Mouse (Mus musculus) limb, embryonic 13.5 days (tissue): ENCODE measurements at regions not wholly inside any gene's neighbourhood (a gene's known extent, or its start where the extent isn't known, plus 50 kb on each side); places are given as distances from the start of the nearest gene placed in this dataset.

ENCODE experiments used
- ATAC-seq: fragments of 200-750 bp; cut with Nextera tagmentation; 2 replicates; pipeline ENCODE4 v1.8.0; 2017; ENCODE audit warnings: low read depth, moderate number of reproducible peaks, moderate TSS enrichment; ENCODE audit not compliant: low FRiP score
- H3K27ac ChIP-seq: fragments of 300-500 bp; sonication (generic); 2 replicates; pipeline ENCODE4 v1.5.1; 2015; ENCODE audit warnings: inconsistent platforms, mild to moderate bottlenecking, moderate library complexity
- H3K27me3 ChIP-seq: fragments of 300-500 bp; sonication (generic); 2 replicates; pipeline ENCODE4 v1.6.1; 2015; ENCODE audit warnings: mild to moderate bottlenecking, inconsistent platforms
- H3K36me3 ChIP-seq: fragments of 300-500 bp; sonication (generic); 2 replicates; pipeline ENCODE4 v1.6.1; 2015; ENCODE audit warnings: inconsistent platforms, mild to moderate bottlenecking, moderate library complexity
- H3K4me1 ChIP-seq: fragments of 300-500 bp; sonication (generic); 2 replicates; pipeline ENCODE4 v1.6.1; 2015; ENCODE audit warnings: inconsistent platforms
- H3K4me2 ChIP-seq: fragments of 300-500 bp; sonication (generic); replicated peaks from 2 replicates; pipeline ENCODE4 v1.6.1; 2015; ENCODE audit warnings: inconsistent platforms, mild to moderate bottlenecking, moderate library complexity
- H3K4me3 ChIP-seq: fragments of 300-500 bp; sonication (generic); 2 replicates; pipeline ENCODE4 v1.5.1; 2015; ENCODE audit warnings: moderate library complexity, mild to moderate bottlenecking, inconsistent platforms
- H3K9ac ChIP-seq: fragments of 300-500 bp; sonication (generic); 2 replicates; pipeline ENCODE4 v1.6.1; 2015; ENCODE audit warnings: mild to moderate bottlenecking, inconsistent platforms
- H3K9me3 ChIP-seq: fragments of 300-500 bp; sonication (generic); 2 replicates; pipeline ENCODE4 v1.6.1; 2016; ENCODE audit warnings: inconsistent platforms
- WGBS: fragments of 180-500 bp; shearing (Covaris S2); methylation state at CpG from one replicate; pipeline ENCODE4 v1.1.7; 2015; 5-methylcytosine and 5-hydroxymethylcytosine counted together

GRCm38 (mm10) chr14:92958138-92958537, 932.3 kb downstream of the Pcdh9 start:
- no peaks in the 10 kb centered on the region for H3K4me1 ChIP-seq
- H3K4me2 ChIP-seq = no peak overlapping the region
- no peaks in the 10 kb centered on the region for H3K9me3 ChIP-seq
- H3K27me3 ChIP-seq = no peaks in the 10 kb centered on the region
- no peaks in the 10 kb centered on the region for H3K36me3 ChIP-seq
- H3K9ac ChIP-seq = no peak overlapping the region
- 46% methylated on average over 2 of the region's 2 CpGs for WGBS
- H3K4me3 ChIP-seq = no peak overlapping the region
- no peak overlapping the region for H3K27ac ChIP-seq
- ATAC-seq = no peak

GRCm38 (mm10) chr14:92955485-92955884, 935.0 kb downstream of the Pcdh9 start:
- no peak overlapping the region for H3K4me2 ChIP-seq
- no peaks in the 10 kb centered on the region for H3K27me3 ChIP-seq
- no peaks in the 10 kb centered on the region for H3K4me1 ChIP-seq
- no peak for ATAC-seq
- no peaks in the 10 kb centered on the region for H3K36me3 ChIP-seq
- H3K27ac ChIP-seq = no peak overlapping the region
- 88% methylated on average over 3 of the region's 3 CpGs for WGBS
- no peaks in the 10 kb centered on the region for H3K9me3 ChIP-seq
- no peak overlapping the region for H3K4me3 ChIP-seq
- H3K9ac ChIP-seq = no peak overlapping the region

DNA sequence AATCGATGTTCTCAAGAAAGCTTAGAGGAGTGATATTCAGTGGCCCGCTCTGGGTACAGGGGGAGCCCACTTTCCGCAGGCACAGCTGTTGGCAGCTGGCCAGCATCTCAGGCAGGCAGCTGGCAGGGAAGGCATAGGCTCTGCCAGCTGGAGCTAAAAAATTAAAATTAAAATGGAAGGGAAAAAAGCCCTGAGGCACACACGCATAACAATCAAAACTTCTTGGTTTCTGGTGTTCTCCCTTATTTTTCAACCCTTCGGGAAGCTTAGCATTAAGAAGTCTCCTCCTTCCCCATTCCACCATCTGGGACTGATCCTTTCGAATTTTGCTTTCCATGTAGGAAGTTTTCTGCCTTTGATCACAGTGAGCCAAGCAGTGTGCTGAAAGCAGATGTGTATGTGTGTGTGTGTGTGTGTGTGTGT, 982.8 kb downstream of the Pcdh9 start:
- H3K27ac ChIP-seq = no peak overlapping the region
- 39% methylated on average over 6 of the region's 6 CpGs for WGBS
- H3K9ac ChIP-seq = no peak overlapping the region
- H3K9me3 ChIP-seq = no peaks in the 10 kb centered on the region
- ATAC-seq = peak; percentile 73; the same call in 1 of the 2 replicates
- no peak overlapping the region for H3K4me3 ChIP-seq
- no peaks in the 10 kb centered on the region for H3K27me3 ChIP-seq
- H3K36me3 ChIP-seq = no peaks in the 10 kb centered on the region
- H3K4me2 ChIP-seq = no peak overlapping the region
- 0 out of 2 replicates have a peak, but pooled peaks cover 4% of the 10 kb centered on the region for H3K4me1 ChIP-seq

GRCm38 (mm10) chr14:92874548-92874947, 1015.9 kb downstream of the Pcdh9 start:
- no peak for ATAC-seq
- no peak overlapping the region for H3K4me2 ChIP-seq
- H3K27me3 ChIP-seq = no peaks in the 10 kb centered on the region
- H3K9me3 ChIP-seq = no peaks in the 10 kb centered on the region
- WGBS = 83% methylated on average over 7 of the region's 7 CpGs
- no peak overlapping the region for H3K4me3 ChIP-seq
- no peak overlapping the region for H3K27ac ChIP-seq
- no peaks in the 10 kb centered on the region for H3K36me3 ChIP-seq
- no peaks in the 10 kb centered on the region for H3K4me1 ChIP-seq
- no peak overlapping the region for H3K9ac ChIP-seq

DNA sequence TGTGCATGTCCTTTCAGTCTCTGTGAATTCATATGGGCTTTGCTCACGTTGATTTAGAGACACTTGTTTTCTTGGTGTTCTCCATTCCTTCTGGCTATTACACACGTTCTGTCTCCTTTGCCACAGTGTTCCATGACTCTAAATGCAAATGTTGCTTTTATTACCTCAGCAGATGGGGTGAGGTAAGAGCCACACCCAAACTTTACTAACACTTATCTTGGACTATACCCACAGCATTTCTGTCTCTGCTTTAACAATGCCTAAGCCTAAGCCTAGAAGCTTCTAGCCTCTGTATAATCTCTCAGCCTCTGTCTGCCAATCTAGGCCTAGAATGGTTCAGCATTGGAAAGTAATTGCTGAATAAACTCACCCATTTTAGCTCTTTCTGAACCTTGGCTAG, 1024.0 kb downstream of the Pcdh9 start:
- no peak overlapping the region for H3K4me2 ChIP-seq
- no peaks in the 10 kb centered on the region for H3K4me1 ChIP-seq
- 50% methylated on average over 2 of the region's 2 CpGs for WGBS
- H3K27ac ChIP-seq = no peak overlapping the region
- H3K4me3 ChIP-seq = no peak overlapping the region
- H3K27me3 ChIP-seq = no peaks in the 10 kb centered on the region
- no peak overlapping the region for H3K9ac ChIP-seq
- H3K36me3 ChIP-seq = no peaks in the 10 kb centered on the region
- H3K9me3 ChIP-seq = no peaks in the 10 kb centered on the region
- ATAC-seq = no peak

DNA sequence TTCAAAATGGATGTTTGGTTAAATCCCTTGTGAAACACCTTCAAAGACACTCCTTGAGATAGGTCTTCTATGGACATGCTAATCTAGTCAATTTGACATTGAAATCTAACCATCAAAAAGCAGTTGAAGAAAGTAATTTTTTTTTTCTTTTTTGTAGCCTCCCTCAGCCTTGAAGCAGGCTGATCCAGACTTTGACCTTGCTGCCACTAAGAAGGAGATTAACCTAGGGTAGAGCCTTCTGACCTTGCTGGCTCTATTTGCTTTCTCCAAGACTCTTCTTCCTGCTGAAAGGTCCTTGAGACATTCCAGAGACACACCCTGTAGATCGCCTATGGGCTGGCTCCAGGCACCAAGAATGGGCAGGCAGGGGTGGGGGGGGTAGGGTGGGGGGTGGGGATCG, 1027.5 kb downstream of the Pcdh9 start:
- Histone ChIP-seq H3K4me2 (no peak overlapping the region), H3K4me3 (no peak overlapping the region), H3K9me3 (no peaks in the 10 kb centered on the region), H3K4me1 (no peaks in the 10 kb centered on the region), H3K9ac (no peak overlapping the region), H3K27ac (no peak overlapping the region), H3K27me3 (no peaks in the 10 kb centered on the region), H3K36me3 (no peaks in the 10 kb centered on the region)
- 43% methylated on average over 2 of the region's 2 CpGs for WGBS
- no peak for ATAC-seq

GRCm38 (mm10) chr14:92860723-92861122, 1029.8 kb downstream of the Pcdh9 start:
- H3K4me3 ChIP-seq = no peak overlapping the region
- no peak overlapping the region for H3K27ac ChIP-seq
- H3K36me3 ChIP-seq = no peaks in the 10 kb centered on the region
- 80% methylated on average over 2 of the region's 2 CpGs for WGBS
- no peaks in the 10 kb centered on the region for H3K27me3 ChIP-seq
- H3K9me3 ChIP-seq = no peaks in the 10 kb centered on the region
- H3K4me1 ChIP-seq = no peaks in the 10 kb centered on the region
- no peak overlapping the region for H3K4me2 ChIP-seq
- H3K9ac ChIP-seq = no peak overlapping the region
- no peak for ATAC-seq

- no peaks in the 10 kb centered on the region for H3K9me3 ChIP-seq
- no peak overlapping the region for H3K4me3 ChIP-seq
- H3K4me2 ChIP-seq = no peak overlapping the region
- no peaks in the 10 kb centered on the region for H3K36me3 ChIP-seq
- H3K9ac ChIP-seq = no peak overlapping the region
- no peak overlapping the region for H3K27ac ChIP-seq
- no peaks in the 10 kb centered on the region for H3K27me3 ChIP-seq
- ATAC-seq = no peak
- WGBS = 86% methylated on average over 3 of the region's 3 CpGs
- no peaks in the 10 kb centered on the region for H3K4me1 ChIP-seq
Measured at GRCm38 (mm10) chr14:92833646-92834045, 1056.8 kb downstream of the Pcdh9 start.

GRCm38 (mm10) chr14:92829171-92829570, 1061.3 kb downstream of the Pcdh9 start:
- no peak for ATAC-seq
- no peak overlapping the region for H3K9ac ChIP-seq
- no peaks in the 10 kb centered on the region for H3K9me3 ChIP-seq
- no peaks in the 10 kb centered on the region for H3K27me3 ChIP-seq
- H3K36me3 ChIP-seq = no peaks in the 10 kb centered on the region
- 25% methylated on average over 4 of the region's 4 CpGs for WGBS
- H3K4me2 ChIP-seq = no peak overlapping the region
- no peak overlapping the region for H3K4me3 ChIP-seq
- no peak overlapping the region for H3K27ac ChIP-seq
- H3K4me1 ChIP-seq = no peaks in the 10 kb centered on the region

GRCm38 (mm10) chr14:92826576-92827284, 1063.7 kb downstream of the Pcdh9 start:
- H3K9ac ChIP-seq = no peak overlapping the region
- no peaks in the 10 kb centered on the region for H3K27me3 ChIP-seq
- H3K9me3 ChIP-seq = no peaks in the 10 kb centered on the region
- no peak overlapping the region for H3K4me2 ChIP-seq
- H3K4me3 ChIP-seq = no peak overlapping the region
- no peaks in the 10 kb centered on the region for H3K4me1 ChIP-seq
- 55% methylated on average over 6 of the region's 6 CpGs for WGBS
- no peak for ATAC-seq
- H3K36me3 ChIP-seq = no peaks in the 10 kb centered on the region
- no peak overlapping the region for H3K27ac ChIP-seq

GRCm38 (mm10) chr14:92820061-92820460, 1070.4 kb downstream of the Pcdh9 start:
- no peaks in the 10 kb centered on the region for H3K36me3 ChIP-seq
- no peaks in the 10 kb centered on the region for H3K27me3 ChIP-seq
- H3K9ac ChIP-seq = no peak overlapping the region
- no peak for ATAC-seq
- H3K9me3 ChIP-seq = no peaks in the 10 kb centered on the region
- no peak overlapping the region for H3K4me3 ChIP-seq
- no peaks in the 10 kb centered on the region for H3K4me1 ChIP-seq
- no peak overlapping the region for H3K27ac ChIP-seq
- 78% methylated on average over 2 of the region's 2 CpGs for WGBS
- no peak overlapping the region for H3K4me2 ChIP-seq
